Mouse (Mus musculus): ENCODE measurements around the gene Psma7. TPM values are rescaled to one million over a fixed set of nuclear protein-coding genes. Genes with fewer than 3 reads are reported as not detected.

Psma7 gene
- total RNA-seq, 2 experiments from 2014 or later, result 166 to 176 TPM

DNA sequence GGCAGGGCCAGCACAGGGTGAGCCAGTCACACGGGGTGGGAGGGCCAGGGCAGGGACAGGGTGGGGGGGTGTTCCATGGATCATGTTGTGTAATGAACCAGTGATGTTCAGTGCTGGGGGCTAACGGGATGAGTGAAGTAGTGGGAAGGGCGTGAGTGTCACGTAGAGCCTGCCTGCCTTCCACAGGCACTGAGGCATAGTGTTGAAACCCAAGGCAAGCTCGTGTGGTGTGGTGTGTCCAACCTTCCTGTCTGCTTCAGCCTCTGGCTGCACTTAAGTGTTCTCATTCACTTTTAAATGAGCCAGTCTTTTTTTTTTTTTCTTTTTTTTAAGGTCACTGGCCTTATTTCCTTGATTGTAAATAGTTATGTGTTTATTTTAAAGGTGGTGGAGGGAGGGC, 7.5 kb downstream of the Psma7 start:
- Histone ChIP-seq H3K27ac (no peak overlapping the region), H3K4me3 (no peak overlapping the region)
- TF ChIP-seq CTCF (conservative IDR thresholded peaks at IDR 0.05), result no peak
- DNase-seq (ENCODE audit: low spot score in 2 of 2), result no peak

DNA sequence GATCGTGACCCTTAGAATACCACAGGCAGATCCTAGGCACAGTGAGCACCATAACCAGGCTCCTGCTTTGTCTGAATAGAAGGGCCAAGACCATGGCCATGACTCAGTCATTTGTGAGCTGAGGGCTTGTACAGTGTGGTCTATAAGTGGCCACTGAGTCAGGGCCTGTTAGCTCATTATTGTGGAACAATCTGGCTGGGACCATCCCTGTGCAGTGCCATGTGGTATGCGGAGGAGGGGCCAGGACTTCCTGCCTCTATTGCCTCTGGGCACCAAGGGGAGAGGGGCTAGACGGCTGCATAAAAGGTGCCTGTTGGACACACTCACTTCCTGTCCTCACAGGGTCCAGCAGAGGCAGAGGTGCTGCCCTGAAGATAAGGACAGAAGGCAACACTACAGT, 8.3 kb downstream of the Psma7 start:
- no peak for DNase-seq (ENCODE audit: low spot score in 2 of 2)
- TF ChIP-seq CTCF (conservative IDR thresholded peaks at IDR 0.05), result no peak
- H3K27ac ChIP-seq, result no peak overlapping the region
- no peak overlapping the region for H3K4me3 ChIP-seq

DNA sequence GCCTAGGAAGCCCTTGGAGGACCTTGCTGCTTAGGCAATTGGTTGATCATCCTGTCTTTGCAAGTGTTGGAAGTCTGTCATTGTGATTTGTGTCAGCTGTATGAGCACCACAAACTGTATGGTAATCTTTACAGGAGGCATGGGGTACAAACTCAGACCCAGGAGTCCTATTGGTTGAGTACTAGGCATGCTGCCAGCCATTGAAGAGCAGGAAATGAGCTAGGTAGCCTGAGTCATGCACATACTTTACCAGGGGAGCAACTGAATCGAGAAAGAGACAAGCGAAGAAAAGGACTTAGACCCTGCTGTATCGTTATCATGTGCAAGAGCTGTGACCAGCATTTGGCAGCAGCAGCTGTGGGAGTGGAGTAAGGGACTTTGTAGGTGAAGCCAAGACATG, 9.3 kb downstream of the Psma7 start:
- DNase-seq (ENCODE audit: low spot score in 2 of 2), result no peak
- TF ChIP-seq CTCF (conservative IDR thresholded peaks at IDR 0.05), result no peak
- Histone ChIP-seq H3K4me3 (no peak overlapping the region), H3K27ac (no peak overlapping the region; the same call in 1 of the 2 replicates)

DNA sequence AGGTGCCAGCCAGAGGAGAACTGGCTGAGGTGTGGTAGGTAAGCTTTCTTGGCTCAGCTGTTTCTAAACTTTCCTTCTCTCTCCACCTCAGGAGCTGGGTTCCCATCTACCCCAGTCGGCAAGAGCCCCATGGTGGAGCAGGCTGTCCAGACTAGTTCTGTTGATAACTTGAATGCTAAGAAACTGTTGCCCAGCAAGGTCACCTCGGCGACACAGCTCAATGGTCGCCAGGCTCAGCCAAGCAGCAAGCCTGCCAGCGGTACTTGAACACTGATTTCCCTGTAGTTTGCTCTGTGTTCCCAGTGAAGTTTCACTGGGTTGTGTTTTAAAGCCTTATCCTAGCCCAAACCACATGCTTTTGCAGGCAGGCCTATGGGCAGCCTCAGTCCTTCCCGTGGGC, 11.0 kb downstream of the Psma7 start:
- no peak for DNase-seq (ENCODE audit: low spot score in 2 of 2)
- no peak overlapping the region for H3K4me3 ChIP-seq
- H3K27ac ChIP-seq, result no peak overlapping the region
- TF ChIP-seq CTCF (conservative IDR thresholded peaks at IDR 0.05), result no peak

DNA sequence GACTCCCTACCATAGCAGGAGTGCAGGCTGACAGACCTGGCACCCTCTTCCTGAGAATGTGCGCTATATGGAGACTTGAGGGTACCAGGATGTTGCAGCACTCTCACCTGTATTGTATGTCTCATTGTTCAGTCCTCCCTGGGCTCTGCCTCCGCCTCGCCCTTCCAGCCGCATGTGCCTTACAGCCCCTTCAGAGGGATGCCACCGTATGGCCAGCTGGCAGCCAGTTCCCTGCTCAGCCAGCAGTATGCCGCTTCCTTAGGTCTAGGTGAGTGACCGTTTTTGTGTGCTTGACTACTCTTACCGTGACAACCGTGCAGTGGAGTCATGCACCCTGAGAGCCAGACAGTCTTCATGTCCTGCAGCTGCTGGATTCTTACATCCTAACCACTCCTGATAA, 14.5 kb downstream of the Psma7 start:
- TF ChIP-seq CTCF (conservative IDR thresholded peaks at IDR 0.05), result no peak
- Histone ChIP-seq H3K4me3 (peak overlapping the region; percentile 76; the same call in 1 of the 2 replicates), H3K27ac (no peak overlapping the region)
- no peak for DNase-seq (ENCODE audit: low spot score in 2 of 2)

DNA sequence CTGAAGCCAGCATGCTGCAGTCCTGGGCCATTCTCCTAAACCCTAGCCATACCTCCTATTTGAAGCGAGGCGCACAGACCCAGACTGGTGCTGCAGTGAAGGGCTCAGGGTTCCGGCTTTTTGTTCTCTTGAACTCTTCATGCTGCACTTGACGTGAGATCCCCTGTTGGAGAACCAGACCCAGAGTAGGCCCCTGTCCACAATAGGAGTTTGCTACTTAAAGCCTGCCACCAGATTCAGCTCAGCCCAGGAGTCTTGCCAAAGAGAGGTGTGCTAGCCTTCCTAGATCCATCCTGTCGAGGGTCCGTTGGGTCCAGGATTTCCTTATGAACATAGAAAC, 16.4 kb downstream of the Psma7 start:
- no peak for DNase-seq (ENCODE audit: low spot score in 2 of 2)
- TF ChIP-seq CTCF (conservative IDR thresholded peaks at IDR 0.05), result no peak
- H3K27ac ChIP-seq, result peak overlapping the region; percentile 92
- peak overlapping the region; percentile 76 for H3K4me3 ChIP-seq

DNA sequence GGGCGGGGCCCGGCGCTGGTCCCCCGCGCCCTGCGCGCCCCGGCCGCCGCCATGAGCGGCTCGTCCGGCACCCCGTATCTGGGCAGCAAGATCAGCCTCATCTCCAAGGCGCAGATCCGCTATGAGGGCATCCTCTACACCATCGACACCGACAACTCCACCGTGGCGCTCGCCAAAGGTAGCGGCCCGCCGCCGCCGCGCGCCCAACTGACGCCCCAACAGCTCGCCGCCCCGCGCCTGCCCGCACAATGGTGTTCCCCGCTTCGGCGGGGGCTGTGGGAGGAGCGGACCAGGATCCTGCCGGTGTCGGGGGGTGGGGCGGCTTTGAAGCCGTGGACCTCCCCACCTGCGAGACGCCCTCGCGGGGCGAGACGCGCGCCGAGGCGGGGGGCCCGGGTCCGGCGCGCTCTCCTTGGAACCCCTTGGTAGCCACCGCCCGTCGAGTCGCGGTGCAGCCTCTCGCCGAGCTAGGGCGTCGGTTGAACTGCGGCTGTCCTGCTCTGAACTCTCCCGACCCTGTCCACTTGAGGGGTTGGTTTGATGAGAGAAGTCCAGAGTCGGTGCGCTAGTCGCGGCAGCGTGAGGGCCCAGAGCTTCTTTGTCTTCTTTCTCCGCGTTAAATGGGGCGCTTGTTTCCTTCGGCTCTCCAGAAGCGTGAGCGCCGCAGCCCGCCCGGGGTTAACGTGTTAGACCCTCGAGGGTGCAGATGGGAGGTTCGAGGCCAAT, 16.9 kb downstream of the Psma7 start:
- peak in 1 of 2 experiments; percentile 55 for DNase-seq (ENCODE audit: low spot score in 2 of 2)
- no peak for TF ChIP-seq CTCF (conservative IDR thresholded peaks at IDR 0.05)
- H3K27ac ChIP-seq, result peak overlapping the region; percentile 92
- H3K4me3 ChIP-seq, result peak overlapping the region; percentile 76

DNA sequence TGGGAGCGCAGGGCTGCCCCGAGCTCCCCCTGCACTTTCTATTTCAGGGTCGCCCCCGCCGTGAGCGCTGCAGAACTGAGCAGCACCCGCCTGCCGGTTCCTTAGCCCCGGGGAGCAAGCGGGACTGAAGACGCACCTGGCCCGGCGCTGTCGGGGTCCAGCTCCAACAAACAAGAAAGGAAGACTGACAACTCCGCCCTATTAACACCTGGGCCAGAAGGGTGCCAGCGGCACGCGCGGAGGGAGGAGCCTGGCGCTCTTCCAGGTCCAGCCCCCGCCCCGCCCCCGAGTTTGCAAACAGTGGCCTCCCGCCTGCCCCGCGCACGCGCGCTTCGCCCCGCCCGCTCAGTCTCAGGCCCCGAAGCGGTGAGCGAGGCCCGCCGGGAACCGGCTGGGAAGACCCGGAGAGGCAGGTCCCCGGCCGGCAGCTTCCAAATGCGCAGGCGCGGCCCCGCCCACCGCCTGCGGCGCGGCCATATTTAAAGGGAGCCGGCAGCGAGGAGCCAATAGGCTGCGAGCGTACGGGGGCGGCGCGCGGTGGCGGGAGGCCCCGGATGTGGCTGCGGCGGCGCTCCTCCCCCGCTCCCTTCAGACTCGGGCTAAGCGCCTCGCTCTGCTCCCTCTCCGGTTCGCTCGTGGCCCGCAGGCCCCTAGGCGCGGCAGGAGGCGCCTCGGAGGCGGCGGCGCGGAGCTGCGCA, 17.7 kb downstream of the Psma7 start, which contains the start of gene Lsm14b:
Gene Lsm14b (plus strand): TSS at position 587 of the 698 bp plus-strand sequence.
- Histone ChIP-seq H3K4me3 (peak within 1 kb of the TSS; percentile 76), H3K27ac (peak within 1 kb of the TSS; percentile 92)
- peak; percentile 98 to 99 for DNase-seq (ENCODE audit: low spot score in 2 of 2)
- no peak for TF ChIP-seq CTCF (conservative IDR thresholded peaks at IDR 0.05)

DNA sequence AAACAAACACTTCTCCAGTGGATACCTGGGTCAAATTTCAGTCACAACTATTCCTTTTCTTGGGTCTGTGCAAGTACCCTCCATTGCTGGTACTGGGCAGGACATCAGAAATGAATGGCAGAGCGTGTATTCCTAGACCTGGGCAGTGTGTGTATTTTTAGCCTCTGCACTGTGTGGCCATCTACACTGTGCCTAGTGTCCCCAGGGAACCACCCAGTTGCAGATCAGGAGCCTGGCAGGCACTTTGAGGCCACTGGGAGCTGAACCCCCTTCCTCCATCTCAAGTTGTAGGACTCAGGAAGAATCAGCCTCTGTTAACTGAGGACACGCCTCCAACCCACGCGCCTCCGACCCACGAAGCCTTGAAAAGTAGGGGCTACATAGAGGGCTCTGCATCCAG, 19.5 kb downstream of the Psma7 start:
- no peak overlapping the region for H3K27ac ChIP-seq
- H3K4me3 ChIP-seq, result no peak overlapping the region
- DNase-seq (ENCODE audit: low spot score in 2 of 2), result no peak
- no peak for TF ChIP-seq CTCF (conservative IDR thresholded peaks at IDR 0.05)

DNA sequence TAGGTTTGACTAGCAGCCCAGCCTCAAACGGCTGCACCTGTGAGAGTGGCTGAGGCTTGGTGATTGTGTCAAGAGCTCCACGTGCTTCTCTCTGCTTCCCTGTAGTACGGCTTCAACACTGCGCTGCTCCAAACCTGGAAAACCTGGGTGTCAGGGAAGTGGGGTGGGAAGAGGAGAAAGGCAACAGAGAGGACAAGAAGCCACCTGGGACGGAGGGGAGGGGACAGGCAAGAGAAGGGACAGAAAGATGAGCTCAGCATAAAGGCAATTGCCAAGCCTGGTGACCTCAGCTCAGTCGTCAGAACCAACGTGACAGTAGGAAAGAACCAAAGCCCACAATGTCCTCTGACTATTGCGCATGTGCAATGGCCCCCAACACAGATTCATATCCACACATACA, 21.3 kb downstream of the Psma7 start:
- DNase-seq (ENCODE audit: low spot score in 2 of 2), result no peak
- no peak for TF ChIP-seq CTCF (conservative IDR thresholded peaks at IDR 0.05)
- Histone ChIP-seq H3K27ac (no peak overlapping the region), H3K4me3 (no peak overlapping the region)

DNA sequence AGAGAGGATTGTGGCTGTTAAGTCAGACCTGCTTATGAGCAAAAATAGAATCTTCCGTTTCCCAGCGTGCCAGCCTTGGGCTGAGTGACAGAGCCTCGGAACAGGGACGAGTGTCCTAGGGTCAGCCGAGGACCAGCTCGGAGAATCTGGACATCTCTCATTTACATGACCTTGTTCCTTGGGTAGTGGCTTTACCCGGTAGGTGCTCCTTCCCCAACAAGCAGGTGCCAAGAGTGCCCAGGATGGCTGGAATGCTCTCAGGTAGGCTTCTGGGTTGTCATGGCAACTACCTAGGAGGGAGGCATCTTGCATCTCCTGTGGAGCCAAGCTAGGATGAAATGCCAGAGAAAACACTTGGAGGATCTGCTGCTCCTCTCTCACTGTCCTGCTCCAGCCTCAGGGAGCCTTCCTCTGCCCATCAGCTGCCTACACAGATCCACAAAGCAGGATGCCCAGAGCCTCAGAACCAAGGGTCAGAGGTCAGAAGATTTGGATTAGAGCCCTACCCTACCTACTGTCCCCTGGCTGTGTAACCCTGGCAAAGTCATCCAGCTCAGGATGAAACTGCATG, 22.1 kb downstream of the Psma7 start:
- TF ChIP-seq CTCF (conservative IDR thresholded peaks at IDR 0.05), result no peak
- no peak overlapping the region for H3K27ac ChIP-seq

DNA sequence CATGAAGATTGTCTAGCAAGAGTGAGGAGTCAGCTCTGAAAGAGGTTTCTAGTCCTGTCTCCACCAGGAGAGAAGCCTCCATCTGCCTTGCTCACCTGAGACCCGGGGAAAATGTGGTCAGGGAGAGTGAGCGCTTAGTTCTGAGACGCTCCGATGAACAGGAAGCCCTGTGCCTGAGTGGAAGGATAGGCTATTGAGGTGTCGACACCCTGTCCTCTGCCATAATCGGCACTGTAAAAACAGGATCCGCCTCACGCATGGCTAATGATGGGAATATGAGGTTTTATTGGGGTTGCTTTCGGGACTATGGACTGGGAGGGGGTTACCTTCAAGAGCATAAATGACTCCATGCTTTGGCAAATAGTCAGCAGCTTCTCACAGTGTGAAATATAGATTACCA, 23.7 kb downstream of the Psma7 start:
- DNase-seq (ENCODE audit: low spot score in 2 of 2), result no peak
- no peak overlapping the region for H3K27ac ChIP-seq
- TF ChIP-seq CTCF (conservative IDR thresholded peaks at IDR 0.05), result no peak
- H3K4me3 ChIP-seq, result no peak overlapping the region

More for the DNA sequence above, 22.1 kb downstream of the Psma7 start:
- no peak overlapping the region for H3K4me3 ChIP-seq
- DNase-seq (ENCODE audit: low spot score in 2 of 2), result no peak

DNA sequence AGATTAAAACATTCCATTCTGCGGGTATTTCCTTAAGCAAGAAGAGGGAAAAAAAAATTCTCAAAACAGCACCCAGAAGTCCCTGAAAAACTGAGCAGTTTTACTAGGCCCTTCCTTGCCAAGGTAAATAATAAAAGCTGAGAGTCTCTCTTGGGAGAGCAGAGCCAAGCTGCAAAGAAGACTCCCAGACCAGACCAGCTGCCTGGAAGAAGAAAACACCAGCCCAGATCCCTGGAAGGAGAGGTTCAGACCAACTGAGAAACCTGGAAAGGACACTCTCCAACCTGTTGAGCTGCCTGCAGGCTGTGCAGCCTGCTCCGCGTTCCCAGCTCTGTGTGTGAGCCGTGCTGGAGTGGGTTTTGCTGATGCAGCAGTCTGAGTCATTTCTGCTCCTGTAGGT, 24.6 kb downstream of the Psma7 start:
- TF ChIP-seq CTCF (conservative IDR thresholded peaks at IDR 0.05), result no peak
- Histone ChIP-seq H3K27ac (no peak overlapping the region), H3K4me3 (no peak overlapping the region)
- DNase-seq (ENCODE audit: low spot score in 2 of 2), result no peak

Measured in layer of hippocampus, adult 2 months (tissue).